Mouse (Mus musculus) lung, postnatal 4 days (tissue): ENCODE measurements around the gene Mex3d.

Experiments used
- DNase-seq, 2 experiments: peaks; one replicate each; pipeline ENCODE4 v3.0.0; 2021

Gene Mex3d

DNA sequence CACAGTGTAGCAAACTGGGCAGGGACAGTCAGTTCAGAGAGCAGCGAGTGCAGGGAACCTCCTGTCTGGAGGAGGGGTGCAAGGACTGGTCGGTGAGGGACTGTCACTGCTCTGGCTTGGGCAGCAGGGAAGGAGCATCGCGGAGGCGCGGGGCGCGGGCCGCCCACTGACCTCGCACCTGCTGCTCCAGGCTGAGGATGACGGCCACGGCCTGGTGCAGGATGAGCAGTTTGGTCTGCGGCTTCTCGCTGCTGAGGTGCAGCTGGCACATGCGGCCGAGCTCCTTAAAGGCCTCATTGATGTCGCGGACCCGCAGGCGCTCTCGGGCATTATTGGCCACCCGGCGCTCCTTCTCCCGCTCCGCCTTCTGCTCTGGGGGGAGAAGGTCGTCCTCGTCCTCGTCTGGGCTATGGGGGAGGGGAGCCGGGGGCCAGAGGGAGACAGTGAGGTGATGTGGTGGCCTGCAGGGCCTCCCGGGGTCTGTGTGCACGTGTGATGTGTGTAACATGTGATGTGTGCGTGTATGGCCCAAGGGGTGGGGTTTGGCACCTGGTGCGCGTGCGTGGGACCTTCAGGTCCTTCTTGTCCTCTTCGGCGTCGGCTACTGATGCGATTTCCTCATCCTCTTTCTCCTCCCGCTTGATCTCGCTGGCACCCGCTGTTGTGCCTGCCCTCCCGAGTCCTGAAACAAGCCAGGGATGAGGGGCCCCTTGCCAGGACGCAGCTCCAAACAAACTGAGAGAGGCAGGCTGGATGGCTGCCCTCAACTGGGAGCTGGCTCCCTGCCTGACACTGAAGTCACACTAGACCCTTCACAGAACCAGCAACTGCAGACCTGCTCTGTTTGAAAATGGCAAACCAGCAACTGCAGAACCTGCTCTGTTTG, 25.4 kb upstream of the Mex3d start:
- DNase-seq: peak; percentile 73 to 88

DNA sequence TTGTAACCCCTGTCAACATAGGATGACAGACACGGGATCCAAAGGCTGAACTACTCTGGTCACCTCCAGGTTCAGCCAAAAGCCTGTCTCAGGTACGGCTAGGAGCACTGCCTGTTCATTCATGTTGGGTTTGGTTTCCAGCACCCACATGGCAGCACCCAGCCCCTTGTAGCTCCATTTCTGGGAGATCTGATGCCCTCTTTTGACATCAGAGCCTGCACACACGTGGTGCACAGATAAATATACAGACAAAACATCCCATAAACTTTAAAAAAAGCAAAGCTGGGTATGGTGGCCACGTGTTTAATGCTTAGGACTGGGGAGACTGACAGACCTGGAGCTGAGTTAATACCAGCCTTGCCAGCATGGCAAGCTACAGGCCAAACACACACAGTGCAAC, 20.5 kb upstream of the Mex3d start:
- no peak for DNase-seq

DNA sequence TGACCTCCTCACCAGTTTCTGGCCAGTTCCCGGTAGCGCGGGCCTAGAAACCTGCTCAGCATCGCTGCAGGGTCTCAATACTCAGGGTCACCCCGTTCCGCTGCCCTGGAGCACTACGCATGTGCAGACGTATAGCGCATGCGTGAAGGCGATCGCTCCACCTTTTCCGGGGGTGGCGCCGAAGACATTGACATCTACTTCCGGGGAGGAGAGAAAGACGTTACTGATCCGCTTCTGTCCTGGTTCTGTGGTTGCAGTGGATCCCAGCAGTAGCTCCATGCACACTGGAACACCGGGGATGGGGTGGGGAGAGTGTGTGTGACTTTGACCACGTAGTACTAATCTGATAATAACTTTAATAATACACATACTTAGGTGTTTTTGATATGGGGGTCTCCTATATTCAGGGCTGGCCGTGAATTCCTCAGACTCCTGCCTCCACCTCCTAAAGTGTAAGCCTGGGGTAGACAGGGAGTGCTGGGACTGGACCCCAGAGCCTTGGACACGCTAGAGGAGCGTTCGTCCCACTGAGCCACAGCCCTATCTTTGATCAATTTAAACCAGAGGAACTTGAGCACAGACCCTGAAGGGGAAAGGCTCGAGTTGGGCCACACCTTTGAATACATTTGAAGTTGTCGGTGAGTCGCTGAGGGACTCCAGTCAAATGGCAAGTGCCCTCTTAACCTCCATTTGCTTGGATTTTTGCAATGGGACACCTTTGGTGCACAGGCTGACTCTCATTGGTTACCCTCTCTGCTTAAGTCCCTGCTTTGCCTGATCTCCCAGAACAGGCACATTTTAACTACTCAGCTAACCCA, 19.4 kb upstream of the Mex3d start, which contains the start of gene Uqcr11:
Gene Uqcr11 (minus strand): TSS at position 147 of the 818 bp plus-strand sequence.
- peak; percentile 94 for DNase-seq

DNA sequence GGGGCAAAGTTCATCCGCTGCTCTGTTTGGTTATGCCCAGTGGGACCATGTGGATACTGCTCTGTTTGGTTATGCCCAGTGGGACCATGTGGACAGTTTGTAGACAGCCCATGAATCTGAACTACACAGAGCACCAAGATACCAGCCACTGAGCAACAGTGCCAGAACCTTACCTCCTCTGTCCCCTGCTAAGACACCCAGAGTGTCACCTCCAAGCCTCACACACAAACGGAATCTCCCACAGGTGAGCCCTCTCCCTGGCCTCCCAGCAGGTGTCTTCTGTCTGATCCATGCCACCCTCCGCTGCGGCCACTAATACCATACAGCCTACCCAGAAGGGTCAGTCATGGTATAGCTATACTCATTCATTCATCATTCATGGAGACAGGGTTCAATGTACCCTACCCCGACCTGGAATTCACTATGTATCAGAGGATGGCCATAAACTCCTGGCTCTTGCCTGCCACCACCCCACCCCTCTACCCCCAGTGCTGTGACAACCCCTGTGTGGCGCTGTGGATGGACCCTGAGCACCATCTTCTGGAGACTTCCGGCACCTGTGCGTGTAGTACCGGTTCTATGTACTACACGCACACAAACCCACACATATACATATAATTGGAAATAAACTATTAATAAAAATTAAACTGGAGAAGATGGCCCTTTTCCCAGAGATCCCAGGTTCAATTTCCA, 18.2 kb upstream of the Mex3d start:
- DNase-seq: no peak

DNA sequence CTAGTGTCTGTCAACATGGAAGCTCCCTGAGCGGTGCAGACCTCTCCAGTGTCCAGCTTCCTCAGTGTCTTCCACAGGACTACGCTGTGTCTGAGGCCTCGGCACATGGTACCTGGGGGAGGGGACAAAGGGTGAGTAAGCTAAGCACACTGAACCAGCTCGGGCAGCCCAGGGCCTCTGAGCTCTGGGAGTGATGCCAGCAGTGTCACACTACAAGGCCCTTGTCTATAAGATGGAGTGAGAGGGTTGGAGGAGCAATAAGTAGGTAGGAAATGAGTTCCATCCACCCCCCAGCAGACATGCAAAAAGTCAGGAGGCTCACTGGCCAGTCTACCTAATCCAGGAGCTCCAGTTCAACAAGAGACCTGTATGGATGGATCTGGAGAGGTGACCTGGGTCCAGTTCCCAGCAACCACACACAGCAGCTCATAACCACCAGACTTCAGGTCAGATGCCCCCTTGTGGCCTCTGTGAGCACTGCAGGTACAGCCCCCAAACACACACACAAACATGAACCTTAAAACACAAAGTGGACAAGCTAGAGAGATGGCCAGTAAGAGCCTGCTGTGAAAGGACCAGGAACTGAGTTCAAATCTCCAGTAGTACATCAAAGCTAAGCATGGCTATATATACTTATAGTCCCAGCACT, 15.7 kb upstream of the Mex3d start:
- peak; percentile 33 to 68 for DNase-seq

DNA sequence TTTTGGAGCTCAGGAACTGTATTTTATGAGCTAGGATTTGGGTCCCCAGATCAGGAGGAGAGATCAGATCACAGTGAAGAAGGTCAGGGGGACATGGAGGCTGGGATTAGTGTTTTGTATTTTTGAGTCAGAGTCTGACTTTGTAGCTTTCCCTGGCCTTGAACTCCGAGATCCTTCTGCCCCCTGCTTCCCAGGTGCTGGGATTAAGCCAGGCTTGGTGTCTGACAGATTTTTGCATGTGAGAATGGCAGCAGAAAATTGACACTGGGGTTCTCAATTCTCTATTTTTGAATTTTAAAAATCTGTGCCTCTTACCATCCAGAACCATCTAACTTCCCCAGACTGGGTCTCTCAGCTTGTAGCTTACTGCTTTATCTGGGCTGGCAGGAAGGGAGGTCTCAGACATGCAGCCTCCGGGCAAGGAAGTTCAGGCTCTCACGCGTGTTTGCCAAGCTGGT, 13.3 kb upstream of the Mex3d start:
- no peak for DNase-seq

DNA sequence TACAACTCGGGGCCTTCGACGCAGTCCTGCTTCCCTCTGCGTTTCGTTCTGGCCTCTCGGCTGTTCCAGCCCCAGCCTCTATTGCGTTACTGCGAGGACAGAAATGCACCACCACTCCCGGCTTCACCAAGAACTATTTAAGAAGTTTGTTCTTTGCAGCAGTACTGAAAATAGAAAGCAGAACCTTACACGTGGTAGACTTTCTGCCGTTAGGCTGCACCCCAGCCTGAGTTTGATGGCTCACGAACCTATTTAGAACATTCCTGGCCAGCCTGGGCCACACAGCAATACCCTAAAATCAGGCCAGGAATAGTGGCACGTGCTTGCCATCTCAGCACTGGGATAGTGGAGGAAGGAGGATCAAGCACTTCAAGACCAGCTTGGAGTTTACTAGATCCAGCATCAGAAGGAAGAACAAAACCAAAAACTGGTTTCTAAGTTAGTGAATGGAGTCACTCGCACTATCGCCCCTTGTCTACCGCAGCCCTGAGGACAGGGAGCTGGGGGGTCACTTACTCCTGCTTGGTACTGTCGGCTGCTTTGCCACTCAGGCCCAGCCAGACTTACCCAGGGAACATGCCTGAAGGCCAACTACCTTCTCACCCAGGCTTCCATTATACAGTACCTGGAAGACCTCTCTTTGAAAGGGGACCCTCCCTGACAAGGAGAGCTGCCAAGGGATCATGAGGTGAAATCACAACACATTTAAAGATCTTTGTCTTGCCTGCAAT, 12.7 kb upstream of the Mex3d start:
- DNase-seq: no peak

DNA sequence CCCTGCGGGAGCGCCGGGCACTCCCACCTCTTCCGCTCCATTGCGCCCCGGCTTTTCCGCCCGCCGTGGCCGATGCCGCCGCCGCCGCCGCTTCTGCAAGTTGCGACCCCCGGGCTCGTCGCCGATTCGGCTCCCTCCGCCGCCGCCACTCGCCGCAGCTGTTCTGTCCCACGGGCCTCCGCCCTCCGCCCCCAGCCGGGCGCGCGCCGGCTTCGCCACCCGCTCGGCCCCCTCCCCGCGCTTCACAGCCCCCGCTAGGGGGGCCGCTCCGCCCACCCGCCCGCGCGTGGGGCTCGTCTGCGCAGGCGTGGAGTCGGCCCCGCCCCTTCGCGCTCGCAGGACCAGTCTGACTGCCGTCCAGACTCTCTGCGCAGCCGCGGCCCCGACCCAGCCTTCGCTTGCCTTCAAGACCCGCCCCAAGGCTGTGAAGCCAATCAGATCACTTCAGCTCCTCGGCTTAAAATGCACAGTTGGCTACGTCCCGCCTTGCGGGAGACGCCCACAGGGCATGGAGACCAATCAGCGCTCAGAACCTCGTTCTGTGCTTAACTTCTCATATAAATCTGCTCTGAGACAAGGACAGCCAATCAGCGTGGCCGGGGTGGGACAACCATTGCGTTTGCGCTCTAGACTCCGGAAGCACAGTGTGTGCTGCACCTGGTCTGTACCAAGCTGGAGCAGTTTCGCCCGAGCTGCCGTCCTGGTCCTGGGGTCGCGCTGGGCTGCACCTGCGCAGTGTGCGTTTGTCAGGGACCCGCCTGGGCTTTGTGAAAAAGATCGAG, 11.9 kb upstream of the Mex3d start, which contains the start of gene Mbd3:
Gene Mbd3 (minus strand): TSS at position 360 of the 782 bp plus-strand sequence.
- peak; percentile 100 for DNase-seq

DNA sequence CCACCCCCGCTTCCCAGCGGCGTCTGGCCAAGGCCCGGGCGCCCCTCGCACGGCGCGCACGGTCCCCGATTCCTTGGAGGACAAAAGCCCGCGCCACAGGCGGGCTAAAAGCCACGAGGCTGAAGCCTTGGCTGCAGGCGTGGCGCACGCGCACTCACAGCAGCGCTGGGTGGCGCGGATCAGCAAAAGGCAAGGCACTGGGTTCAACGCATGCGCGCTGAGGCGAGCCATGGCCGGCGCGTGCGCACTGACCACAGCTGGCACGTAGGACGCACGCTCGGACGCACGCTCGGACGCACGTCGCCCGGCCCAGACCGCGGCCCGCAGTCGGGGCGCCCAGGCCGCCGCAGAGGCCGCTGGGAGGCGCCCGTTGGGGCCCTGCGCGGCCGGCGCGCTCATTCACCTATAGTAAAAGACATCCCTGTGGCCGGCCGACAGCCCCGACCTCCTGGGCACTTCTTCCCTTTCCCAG, 11.3 kb upstream of the Mex3d start:
- DNase-seq: peak; percentile 99 to 100

DNA sequence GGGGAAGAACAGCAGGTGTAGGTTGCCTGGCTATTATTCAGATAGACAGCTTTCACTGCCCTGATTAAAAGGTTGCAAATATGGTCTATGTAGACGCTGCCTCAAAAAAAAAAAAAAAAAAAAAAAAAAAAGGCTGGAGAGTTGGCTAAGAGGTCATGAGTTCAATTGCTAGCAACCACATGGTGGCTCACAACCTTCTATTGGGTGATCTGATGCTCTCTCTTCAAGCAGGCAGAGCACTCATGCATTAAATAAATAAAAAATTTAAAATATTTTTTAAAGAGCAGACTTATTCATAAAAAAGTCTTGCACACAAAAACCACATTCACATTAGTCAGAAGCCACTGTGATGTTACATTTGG, 10.7 kb upstream of the Mex3d start:
- DNase-seq: no peak

DNA sequence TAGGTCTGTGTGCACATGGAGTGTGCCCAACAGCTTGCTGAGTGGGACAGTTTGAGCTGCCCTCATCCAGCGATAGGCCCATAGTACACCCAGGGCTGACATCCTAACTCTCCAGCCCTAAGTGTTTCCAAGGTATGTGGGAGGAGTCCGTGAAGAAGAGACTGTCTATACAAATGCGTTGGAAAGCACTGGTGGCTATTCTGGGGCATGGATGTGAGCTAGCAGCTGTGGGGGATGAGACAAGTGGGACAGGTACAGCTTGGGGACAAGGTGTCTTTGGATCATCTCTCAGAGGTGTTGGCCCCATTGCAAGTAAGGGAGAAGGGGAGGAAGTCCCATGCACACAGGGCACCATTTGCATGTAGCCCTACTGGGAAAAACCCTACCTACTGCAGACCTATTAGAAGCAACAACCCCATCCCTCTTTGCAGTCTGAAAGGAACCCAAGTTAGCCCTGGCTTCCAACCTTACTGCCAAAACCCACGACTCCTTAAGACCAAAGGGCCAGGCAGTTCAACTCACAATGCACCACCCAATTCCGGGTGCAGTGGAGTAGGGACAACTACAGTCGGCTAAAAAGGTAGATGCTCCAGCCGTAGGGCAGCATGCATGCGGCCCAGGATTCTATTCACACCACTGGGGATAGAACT, 10.2 kb upstream of the Mex3d start:
- DNase-seq: no peak

DNA sequence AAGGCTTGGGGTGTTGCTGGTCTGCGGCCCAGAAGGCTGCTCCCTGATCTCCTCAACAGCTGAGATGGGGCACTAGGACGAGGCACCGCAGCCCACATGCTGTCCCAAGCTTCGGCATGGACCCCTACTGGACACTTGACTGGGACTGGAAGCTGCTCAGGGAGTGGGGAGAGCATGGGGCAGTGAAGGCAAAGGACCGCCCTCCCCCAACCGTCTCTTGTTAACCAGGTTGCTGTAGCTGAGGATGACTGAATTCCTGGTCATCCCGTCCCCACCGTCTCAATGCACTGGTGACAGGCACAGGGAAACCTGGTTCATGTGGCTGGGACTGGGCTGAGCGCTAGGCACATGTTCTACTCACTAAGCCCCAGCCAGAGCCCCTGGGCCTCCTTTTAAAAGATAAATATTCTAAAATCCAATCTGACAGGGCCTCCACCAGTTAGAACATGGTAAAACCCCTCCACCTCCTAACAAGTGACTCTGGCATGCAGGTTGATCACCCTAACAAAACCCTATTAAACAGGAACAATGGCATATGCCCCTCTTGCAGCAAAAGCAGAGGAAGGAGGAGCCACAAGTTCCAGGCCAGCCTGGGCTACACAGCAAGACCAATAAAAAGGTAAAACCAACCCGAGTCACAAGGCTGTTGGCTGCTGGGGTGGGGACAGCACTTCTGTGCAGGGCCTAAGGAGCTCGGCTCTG, 9.5 kb upstream of the Mex3d start:
- DNase-seq: no peak

DNA sequence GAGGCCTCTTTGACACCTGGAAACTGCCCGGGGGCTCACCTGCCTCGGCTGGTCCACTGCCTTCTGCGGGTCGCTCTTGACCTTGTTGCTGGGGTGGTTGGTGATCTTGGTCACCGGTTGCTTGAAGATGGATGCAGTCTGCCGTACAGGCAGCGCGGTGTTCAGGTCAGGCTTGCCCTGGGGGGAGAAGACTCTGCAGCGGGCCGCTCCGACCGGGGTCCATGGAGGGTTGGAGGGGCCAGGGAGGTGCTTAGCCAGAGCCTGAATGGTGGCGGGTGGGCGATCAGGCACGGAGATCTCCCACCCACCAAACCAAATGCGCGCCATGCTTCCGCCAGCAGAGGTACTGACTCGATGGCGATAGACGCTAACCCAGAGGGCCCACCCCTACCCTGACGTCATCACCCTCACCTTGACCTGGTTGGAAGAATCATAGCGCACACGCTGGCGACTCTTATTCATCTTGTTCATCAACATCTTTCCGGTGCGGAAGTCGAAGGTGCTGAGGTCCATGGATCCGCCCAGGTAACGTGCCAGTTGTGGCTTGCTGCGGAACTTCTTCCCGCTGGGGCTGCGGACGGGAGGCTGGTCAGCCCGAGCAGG, 7.7 kb upstream of the Mex3d start:
- no peak for DNase-seq

DNA sequence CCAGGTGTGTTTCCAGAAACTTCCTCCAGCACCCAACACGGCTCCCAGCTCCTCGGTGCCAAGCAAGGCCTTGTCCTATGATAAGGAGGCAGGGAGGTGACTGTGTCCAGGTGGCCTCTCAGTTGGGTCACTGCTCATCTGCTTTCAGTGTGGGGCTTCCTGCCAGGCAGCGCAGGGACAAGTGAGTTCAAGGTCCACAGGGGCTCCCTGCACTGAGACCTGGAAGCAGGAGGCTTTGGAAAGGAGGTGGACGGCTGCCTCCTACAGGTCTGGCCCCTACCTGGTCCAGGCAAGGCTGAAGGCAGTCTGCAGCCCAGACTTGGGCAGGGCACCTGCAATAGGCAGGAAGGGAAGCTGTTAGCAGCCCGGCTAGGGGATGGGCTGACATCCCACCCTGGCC, 5.2 kb upstream of the Mex3d start:
- DNase-seq: no peak

DNA sequence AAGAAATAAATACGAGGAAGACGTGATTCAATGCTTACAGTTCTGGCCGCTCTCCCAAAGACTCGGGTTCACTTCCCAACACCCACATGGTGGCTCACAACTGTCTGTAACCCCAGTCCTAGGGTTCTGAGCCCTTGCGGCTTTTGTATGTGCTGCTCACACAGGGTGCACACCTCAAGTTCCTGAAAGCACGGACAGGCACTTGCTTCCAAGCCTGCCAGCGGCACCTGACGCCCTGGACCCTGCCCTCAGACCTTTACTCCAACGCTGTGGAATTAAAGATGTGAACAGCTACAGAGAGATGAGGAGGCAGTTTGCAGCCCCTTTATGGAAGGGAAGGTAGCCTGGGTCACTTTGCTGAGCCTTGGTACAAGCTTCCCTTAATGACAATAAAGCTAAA, 3.2 kb upstream of the Mex3d start:
- no peak for DNase-seq

DNA sequence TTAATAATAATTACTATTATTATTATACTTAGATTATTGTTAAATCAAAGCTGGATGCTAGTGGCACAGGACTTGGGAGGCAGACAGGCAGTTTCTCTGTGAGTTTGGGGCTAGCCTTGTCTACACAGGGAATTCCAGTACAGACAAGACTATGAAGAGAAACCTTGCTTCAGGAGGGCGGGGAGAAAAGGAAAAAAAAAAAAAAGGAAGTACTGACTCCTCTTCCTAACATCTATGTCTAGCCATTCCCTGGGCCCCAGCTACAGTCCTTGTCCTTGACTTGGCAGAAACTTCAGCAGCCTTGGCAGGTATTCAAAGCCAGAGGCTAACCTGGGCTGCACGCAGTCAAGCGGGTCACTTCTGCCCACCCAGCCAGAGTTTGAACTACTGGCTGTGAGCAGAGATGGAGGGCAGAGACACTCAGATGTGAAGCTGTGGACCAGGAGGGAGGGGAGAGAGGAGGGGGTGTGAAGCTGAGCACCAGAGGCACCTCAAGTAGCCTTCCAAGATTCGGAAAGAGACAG, 1.8 kb upstream of the Mex3d start:
- no peak for DNase-seq

DNA sequence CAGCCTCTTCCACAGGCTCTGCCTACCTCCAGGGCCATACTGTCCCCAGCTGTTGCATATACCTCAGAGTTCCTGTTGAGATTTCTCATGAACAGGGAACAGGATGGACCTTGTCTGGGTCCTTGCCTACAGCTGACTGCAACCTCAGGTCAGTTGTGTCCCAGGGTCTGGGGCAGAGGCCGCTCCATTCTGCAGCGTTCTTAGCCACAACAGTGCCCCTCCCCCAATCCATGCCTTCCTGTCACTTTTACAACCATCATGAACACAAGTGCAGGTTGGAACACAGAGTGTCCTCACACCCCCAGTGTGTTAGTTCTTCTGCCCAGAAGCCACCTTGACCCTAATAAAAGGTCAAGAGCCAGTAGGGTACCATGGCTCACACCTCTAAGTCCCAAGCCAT, 1.3 kb upstream of the Mex3d start:
- DNase-seq: no peak

DNA sequence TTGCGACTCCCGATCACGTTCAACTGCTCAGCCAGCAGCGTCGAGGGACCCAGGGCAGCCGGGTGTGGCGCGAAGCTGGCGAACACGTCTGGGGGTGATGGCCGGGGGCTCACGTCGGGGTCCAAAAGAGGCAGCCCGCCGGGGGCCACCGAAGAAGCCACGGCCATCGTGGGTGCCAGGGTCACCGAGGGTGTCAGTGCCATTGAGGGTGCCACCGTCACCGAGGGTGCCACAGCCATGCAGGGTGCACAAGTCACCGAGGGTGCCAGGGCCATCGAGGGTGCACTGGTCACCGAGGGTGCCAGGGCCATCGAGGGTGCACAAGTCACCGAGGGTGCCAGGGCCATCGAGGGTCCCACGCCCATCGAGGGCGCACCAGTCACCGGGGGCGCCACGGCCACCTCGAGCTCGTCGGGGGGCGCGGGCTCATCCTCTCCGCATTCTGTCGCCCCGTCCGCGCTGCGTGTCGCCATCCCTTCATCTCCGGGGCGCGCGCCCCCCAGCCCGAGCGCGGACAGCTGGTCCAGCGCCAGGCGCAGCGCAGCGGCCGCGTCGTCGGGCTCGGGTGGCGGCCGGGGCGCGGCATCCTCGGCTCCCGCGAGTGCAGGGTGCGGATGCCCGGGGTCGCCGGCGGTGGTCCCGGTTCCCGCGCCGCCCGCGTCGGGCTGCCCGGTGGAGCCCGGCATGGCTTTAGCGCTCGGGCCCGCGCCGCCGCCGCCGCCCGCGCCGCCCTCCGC, 556 bp downstream of the Mex3d start:
- DNase-seq: peak; percentile 40 to 61
